Mouse (Mus musculus) large intestine, adult 2 months (tissue): ENCODE data around the gene Wdfy1. TPM values are rescaled to one million over a fixed set of nuclear protein-coding genes. Genes with fewer than 3 reads are reported as not detected.

ENCODE experiments used
- DNase-seq: peaks from one replicate; pipeline ENCODE4 v3.0.0-alpha.2; 2012; ENCODE audit warnings: low read depth, low spot score
- WGBS: fragments of 180-500 bp; shearing (Covaris S2); methylation state at CpG from one replicate; pipeline ENCODE4 v1.1.7; 2018; 5-methylcytosine and 5-hydroxymethylcytosine counted together
- polyA plus RNA-seq: library from polyadenylated mRNA; depleted of rRNA; stranded (reverse); fragments of >200 nt; gene quantifications from 2 replicates; pipeline ENCODE4 v1.2.3, GENCODE M21; 2012

Wdfy1 gene
- polyA plus RNA-seq, 1 experiment = 27.0 TPM

DNA sequence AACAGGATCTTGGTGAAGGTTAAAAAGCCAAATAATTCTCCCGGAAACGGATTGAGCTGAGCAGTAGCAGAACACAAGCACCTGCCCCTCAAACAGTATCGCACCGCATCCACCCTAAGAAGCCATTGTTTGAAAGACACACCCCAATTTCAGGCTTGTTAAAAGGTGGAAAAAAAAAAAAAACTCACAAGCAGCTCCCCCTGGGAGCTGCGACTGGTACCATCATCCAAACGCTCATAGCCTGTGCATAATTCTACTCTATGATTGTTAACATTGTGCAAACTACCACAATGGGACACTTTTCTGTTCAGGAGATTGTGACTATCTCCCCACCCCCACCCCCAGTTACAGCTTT, 14.0 kb downstream of the Wdfy1 start:
- 2% methylated on average over 6 of the region's 6 CpGs for whole genome bisulfite sequencing
- no peak for DNase-seq

- no peak for DNase-seq
Observed at GRCm38 (mm10) chr1:79761106-79761916, 14.6 kb downstream of the Wdfy1 start.

DNA sequence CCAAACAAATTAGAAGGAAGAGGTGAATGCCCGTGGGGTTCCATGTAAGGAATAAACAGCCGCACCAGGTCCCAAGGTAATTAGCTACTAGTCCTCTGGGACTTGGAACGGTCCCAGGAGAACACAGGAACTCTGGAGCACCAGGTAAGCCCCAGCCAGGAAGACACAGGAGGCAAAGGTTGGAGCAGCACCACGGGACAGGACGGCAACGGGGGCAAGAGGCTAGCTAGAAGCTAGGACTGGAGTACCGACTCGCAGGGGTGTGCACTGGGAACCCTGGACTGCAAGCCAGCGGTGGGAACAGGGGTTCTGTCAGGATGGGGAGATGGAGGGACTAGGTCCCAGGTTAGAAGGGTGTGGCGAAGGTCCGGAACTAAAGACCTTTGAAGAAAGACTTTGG, 15.3 kb downstream of the Wdfy1 start:
- WGBS = 3% methylated on average over 11 of the region's 11 CpGs
- no peak for DNase-seq

More at GRCm38 (mm10) chr1:79761106-79761916, 14.6 kb downstream of the Wdfy1 start:
- 1% methylated on average over 65 of the region's 65 CpGs for WGBS

GRCm38 (mm10) chr1:79759436-79759972, 16.4 kb downstream of the Wdfy1 start:
- 46% methylated on average over 5 of the region's 5 CpGs for WGBS
- no peak for DNase-seq

GRCm38 (mm10) chr1:79759006-79759405, 16.9 kb downstream of the Wdfy1 start:
- 14% methylated on average over 2 of the region's 2 CpGs for WGBS
- no peak for DNase-seq

DNA sequence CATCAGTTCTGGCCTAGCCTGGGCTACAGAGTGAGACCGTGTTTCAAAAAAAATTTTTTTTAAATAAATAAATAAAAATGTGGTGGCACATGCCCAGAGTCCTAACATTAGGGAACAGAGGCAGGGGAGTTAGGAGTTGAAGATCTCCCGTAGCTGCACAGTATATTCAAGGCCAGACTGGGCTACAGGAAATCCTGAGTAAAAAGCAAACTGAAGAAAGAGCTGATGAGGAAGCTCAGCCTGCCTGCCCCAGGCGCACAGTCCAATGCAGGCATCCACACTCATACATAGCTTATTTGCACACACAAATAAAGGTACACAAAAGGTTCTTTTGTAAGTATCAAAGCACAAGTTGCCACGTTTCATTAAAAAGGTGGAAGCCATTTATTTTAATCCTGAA, 18.3 kb downstream of the Wdfy1 start:
- 69% methylated on average over 4 of the region's 4 CpGs for WGBS
- no peak for DNase-seq

DNA sequence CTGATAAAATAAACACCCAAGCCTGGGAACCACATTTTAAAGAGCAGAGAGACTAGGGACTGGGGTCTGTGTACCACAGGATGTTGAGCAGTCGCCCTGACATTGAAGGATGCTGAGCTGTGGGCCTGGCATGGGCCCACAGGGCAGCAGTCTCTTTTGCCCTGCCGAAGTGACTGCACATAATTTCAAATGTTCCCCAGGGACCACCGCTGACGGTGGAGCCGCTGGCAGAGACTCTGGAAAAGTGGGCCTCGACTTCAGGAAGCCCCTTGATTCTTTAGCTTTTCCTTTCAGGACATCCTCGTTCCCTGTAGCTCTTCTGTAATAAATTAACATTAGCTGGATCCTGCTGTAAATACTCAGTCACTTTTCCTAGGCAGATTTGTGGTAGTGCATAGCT, 18.8 kb downstream of the Wdfy1 start:
- WGBS = 68% methylated on average over 7 of the region's 7 CpGs

DNA sequence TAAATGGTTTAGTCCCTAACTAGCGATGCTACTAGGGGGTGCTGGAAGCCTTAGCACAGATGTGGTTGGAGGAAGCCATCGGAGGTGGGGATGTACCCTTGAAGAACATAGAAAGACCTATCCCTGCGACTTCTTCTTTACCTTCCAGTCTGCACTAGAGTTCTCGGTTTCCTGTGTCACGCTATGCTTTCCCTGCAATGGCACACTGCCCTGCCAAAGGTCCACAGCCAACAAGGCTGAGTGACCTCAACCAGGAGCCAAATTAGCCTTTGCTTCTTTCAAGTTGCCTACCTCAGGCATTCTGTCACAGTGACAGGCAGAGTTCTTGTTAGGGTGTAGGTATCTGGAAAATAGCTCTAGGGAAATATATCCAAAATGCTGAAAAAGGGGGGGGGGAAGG, 19.5 kb downstream of the Wdfy1 start:
- 82% methylated on average over 5 of the region's 5 CpGs for WGBS

More for the DNA sequence above, 18.8 kb downstream of the Wdfy1 start:
- no peak for DNase-seq

DNA sequence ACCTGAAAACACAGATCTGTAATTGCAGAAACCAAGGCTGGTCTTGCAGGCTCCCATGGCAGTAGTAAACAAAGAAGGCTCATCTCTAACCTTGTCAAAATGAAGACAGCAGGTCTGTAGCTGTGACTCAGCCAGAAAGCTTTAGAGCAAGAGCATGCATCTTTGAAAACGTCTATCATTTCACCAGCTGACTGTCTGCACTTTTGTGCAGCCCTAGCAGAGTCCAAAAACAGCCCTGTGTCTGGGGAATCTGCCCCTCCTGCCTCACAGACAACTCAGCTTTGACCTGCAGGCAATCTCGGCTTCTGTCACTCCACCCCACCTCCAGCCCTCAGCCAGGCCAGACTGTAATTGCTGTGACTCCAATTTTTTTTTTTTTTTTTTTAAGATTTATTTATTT, 20.6 kb downstream of the Wdfy1 start:
- WGBS = 28% methylated on average over 2 of the region's 2 CpGs
- no peak for DNase-seq

More for the DNA sequence above, 19.5 kb downstream of the Wdfy1 start:
- DNase-seq = no peak

DNA sequence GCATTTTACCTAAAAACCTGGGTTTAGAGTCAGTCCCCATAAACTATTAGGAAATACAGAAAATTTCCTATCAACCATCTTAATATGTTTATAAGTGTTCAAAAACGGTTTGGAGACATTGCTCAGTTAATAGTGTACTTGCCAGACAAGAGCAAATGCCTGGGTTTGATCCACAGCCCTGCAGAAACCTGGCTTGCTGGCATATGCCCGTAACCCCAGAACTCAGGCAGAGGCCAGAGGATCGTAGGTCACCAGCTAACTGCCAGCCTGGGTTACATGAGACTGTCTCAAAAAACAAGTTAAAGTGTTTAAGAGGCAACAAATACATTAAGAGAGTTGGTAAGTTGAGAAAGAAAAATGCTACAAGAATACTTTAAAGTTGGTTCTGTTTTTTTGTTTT, 21.0 kb downstream of the Wdfy1 start:
- 83% methylated on average over 3 of the region's 3 CpGs for WGBS
- DNase-seq = no peak

DNA sequence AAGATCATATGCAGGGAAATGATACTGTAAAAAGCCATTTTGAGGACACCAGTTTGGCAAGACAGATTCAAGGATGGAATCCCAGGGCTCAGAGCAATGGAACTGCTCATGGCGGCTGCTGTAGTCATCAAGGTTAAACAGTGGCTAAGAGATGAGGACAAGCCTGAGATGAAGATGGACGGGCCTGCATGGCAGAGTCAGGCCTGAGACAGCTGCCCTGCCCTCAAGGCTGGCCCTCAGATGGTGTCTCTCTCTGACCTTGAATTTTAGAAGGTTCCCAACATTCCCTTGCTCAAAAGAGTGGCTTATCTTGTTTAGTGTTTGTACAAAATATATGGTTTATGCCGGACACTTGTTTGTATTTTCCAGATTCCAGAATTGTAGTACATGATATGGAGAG, 22.5 kb downstream of the Wdfy1 start:
- 87% methylated on average over 3 of the region's 3 CpGs for WGBS
- no peak for DNase-seq

DNA sequence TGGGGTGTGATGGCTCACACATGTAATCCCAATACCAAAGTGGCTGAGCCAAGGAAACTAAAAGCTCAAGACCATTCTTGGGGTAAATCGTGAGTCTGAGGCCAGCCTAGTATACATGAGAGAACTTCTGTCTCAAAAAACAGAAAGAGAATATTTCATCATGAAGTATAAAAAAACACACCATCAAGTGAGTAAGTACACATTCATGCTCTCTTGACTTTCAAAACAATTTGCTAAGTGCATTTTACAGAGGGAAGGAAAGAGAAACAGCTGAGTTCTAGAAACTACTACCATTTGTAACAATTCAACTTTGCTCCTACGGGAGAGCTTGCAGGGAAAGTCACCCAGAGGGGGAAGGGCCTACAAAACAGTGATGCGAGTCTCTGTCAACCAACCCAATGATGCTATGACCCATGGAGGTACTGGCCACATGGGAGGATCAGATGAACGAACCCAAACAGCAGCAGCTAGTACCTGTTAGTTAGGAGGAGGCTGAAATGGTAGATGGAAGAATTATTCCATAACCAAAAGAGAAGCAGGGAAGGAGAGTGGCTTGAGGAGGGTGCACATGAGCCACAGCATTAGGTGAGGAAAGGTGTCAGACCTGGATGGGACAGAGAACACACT, 23.1 kb downstream of the Wdfy1 start:
- WGBS = 69% methylated on average over 4 of the region's 4 CpGs

DNA sequence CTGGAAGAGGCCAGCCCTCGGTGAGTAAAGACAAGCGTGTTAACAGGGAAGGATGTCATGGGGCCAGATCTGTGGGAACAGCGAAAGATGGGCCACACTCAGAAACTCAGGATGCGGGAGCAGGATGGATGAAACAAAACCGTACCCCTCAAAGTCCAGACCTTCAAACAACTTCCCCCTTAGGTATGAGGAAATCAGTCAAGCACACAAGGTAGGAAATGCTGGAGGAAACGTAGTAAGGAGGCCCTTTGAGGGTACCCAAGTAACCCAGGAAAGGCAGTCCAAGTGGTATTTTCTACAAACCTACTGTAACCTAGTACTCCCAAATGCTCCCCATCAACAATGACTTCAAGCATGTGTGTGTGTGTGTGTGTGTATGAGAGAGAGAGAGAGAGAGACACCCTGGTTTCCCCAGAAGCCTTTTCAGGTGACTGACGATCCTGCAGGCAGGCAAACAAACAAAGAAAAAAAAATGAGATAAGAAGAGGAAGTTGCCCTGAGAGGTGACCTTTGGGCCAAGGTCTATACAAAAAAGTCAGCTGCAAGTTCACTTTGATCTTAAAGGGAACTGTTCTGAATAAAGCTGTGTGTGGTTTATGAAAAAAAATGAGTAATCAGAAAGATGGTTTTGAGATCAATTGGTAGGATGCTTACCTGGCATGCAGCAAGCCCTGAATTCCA, 23.8 kb downstream of the Wdfy1 start:
- no peak for DNase-seq
- 61% methylated on average over 7 of the region's 7 CpGs for WGBS

More for the DNA sequence above, 23.1 kb downstream of the Wdfy1 start:
- no peak for DNase-seq

DNA sequence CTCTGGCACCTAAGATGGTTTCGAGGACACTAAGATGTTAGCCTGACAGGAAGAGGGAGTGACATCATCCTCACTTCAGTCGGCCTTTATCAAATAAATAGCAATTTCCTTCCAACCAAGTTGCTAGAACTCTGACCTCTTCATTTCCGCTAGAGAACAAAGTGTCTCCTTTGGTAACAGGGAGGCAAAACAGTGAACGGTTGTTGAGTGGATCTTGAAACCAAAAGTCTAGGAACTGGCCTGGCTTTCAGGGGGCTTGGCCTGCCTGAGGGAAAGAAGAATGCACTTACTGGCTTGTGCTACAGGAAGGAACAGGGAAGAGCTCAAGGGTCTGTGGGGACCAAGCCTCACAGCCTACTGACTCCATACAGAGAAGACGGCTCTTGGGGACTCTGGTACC, 24.8 kb downstream of the Wdfy1 start:
- WGBS = 71% methylated on average over 5 of the region's 5 CpGs

DNA sequence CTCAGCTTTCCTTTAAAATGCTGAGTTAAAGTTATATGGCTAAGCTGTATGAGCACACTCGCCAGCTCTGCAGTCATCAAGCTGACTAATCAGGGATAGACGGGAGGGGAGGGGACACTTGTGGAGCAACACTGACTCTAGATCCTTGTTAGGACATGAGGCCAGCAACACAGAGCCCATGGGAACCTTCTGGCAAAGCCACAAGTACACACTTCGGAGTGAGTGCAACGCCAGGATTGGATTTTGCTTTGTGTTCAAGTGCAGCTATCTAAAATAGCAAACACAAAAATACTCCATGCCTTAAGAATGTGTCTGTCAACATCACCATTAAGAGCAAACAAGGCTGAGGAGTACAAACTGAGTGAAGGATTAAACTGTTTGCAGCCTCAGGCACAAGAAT, 29.9 kb downstream of the Wdfy1 start:
- WGBS = 63% methylated on average over 4 of the region's 4 CpGs
- no peak for DNase-seq

More for the DNA sequence above, 24.8 kb downstream of the Wdfy1 start:
- DNase-seq = no peak

- no peak for DNase-seq
- WGBS = 80% methylated on average over 1 of the region's 1 CpGs
Observed at GRCm38 (mm10) chr1:79743385-79743784, 32.6 kb downstream of the Wdfy1 start.

DNA sequence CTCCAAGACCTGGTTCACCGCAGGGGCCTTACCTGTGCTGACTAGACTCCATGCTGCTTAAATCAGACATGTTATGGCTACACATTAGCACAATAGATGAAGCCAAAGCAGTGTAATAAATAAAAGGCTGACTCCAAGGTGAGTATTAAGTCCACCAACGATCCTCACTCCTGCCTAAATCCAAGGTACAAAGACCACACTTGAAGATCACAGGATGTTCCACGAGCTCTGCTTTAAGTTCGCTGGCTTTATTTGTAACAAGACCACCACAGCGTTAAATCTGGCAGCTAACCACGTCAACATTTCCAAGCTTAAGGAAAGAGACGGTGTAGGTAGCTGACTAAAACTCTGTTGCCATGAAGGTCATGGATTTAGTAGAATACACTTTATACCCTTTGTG, 33.0 kb downstream of the Wdfy1 start:
- DNase-seq = no peak
- WGBS = 93% methylated on average over 7 of the region's 7 CpGs

- no peak for DNase-seq
- WGBS = 72% methylated on average over 4 of the region's 4 CpGs
Observed at GRCm38 (mm10) chr1:79741002-79741401, 34.9 kb downstream of the Wdfy1 start.

DNA sequence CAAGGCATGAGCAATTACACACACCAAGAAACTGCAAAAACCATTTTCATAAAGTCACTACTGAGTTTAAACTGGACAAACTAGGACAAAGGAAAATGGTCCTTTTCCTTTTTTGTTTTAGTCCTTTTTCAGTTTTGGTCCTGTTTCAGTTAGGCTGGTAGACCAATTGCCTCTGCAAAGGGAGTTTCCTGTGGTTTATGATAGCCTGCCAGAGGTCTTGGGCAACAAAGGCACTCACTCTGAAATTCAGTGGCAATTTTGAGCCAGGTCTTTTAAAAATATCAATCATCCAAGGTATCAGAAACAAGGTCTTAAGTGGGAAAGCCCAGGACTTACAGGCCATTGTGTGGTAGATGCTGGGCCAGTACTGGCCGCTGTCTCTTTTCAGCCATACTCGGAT, 36.2 kb downstream of the Wdfy1 start:
- DNase-seq = no peak
- 93% methylated on average over 2 of the region's 2 CpGs for WGBS

DNA sequence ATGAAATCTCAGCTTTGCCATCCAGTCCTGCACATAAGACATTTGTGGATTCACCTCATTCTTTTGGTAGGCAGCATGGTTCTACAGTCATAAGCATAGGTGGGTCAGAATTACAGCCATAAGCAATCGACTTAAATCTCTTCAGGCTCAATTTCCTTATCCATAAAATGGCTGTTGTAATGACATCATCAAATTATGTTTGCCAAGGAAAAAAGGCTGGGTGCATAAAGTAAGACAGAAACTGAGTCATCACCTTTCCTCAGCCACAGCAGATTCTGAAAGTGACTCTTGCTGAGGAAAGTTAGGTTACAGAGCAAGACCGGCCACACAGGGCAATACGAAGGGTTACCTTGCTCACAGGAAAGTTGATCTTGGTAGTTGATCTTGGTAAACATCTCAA, 39.5 kb downstream of the Wdfy1 start:
- WGBS = 39% methylated on average over 3 of the region's 3 CpGs
- peak; percentile 64 for DNase-seq
